Mouse (Mus musculus) bone marrow macrophage, adult 2 months (primary cell): ENCODE measurements around the gene Card10.

ENCODE experiments used
- CTCF ChIP-seq: IDR thresholded peaks from 2 replicates; pipeline ENCODE4 v1.5.1; 2012; ENCODE audit warnings: low read depth, mild to moderate bottlenecking, low read length, moderate library complexity
- POLR2A ChIP-seq: IDR thresholded peaks from 2 replicates; pipeline ENCODE4 v1.6.1; 2012; ENCODE audit warnings: mild to moderate bottlenecking, low read depth, low read length, borderline replicate concordance

DNA sequence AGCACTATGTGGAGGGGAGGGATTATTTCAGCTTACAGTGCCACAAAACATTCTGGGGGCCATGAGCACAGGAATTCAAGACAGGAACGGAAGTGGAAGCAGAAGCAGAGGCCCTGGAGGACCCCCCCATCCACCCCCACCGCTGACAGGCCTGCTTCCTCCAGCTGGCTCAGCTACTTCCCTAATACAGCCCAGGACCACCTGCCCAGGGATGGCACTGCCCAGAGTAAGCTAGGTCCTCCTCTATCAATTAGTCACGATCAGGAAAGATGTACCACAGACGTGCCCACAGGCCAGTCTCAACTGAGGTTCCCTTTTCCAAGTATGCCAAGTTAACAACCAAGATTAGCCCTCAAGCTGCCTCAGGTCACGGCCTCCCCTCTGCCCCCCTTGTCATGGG is 48.7 kb downstream of the Card10 start:
- TF ChIP-seq POLR2A (no peak), CTCF (no peak)
